Mouse (Mus musculus) forebrain, embryonic 15.5 days (tissue): ENCODE measurements around the gene Serping1. TPM values are rescaled to one million over a fixed set of nuclear protein-coding genes. Genes with fewer than 3 reads are reported as not detected.
A peak's percentile ranks its signal among the peaks of the same experiment; 100 is the strongest.

Experiments
- ATAC-seq: fragments of 200-750 bp; cut with Nextera tagmentation; replicated peaks from 2 replicates; pipeline ENCODE4 v1.8.0; 2017; ENCODE audit warnings: mild to moderate bottlenecking, moderate TSS enrichment, moderate library complexity
- H3K27ac ChIP-seq: fragments of 300-500 bp; sonication (generic); replicated peaks from 2 replicates; pipeline ENCODE4 v1.5.1; 2015; ENCODE audit warnings: mild to moderate bottlenecking, inconsistent platforms
- H3K27me3 ChIP-seq: fragments of 300-500 bp; sonication (generic); 2 replicates; pipeline ENCODE4 v1.6.1; 2015; ENCODE audit warnings: inconsistent platforms
- H3K36me3 ChIP-seq: fragments of 300-500 bp; sonication (generic); 2 replicates; pipeline ENCODE4 v1.6.1; 2015; ENCODE audit warnings: mild to moderate bottlenecking, inconsistent platforms
- H3K4me1 ChIP-seq: fragments of 300-500 bp; sonication (generic); 2 replicates; pipeline ENCODE4 v1.6.1; 2015; ENCODE audit warnings: inconsistent platforms
- H3K4me2 ChIP-seq: fragments of 300-500 bp; sonication (generic); replicated peaks from 2 replicates; pipeline ENCODE4 v1.6.1; 2015; ENCODE audit warnings: mild to moderate bottlenecking, inconsistent platforms
- H3K4me3 ChIP-seq: fragments of 300-500 bp; sonication (generic); 2 replicates; pipeline ENCODE4 v1.5.1; 2015; ENCODE audit warnings: mild to moderate bottlenecking, inconsistent platforms
- H3K9ac ChIP-seq: fragments of 300-500 bp; sonication (generic); replicated peaks from 2 replicates; pipeline ENCODE4 v1.6.1; 2015; ENCODE audit warnings: mild to moderate bottlenecking, inconsistent platforms
- H3K9me3 ChIP-seq: fragments of 300-500 bp; sonication (generic); 2 replicates; pipeline ENCODE4 v1.6.1; 2016; ENCODE audit warnings: inconsistent platforms
- WGBS: fragments of 180-500 bp; shearing (Covaris S2); methylation state at CpG from one replicate; pipeline ENCODE4 v1.1.7; 2015; ENCODE audit warnings: mixed read lengths; 5-methylcytosine and 5-hydroxymethylcytosine counted together
- polyA plus RNA-seq: library from polyadenylated mRNA; unstranded; fragments of >200 nt; fragmentation: Nextera tagmentation; extraction: Ambion mirVana; gene quantifications from 2 replicates; pipeline ENCODE4 v1.2.1, GENCODE M21; 2015

Serping1 gene
- polyA plus RNA-seq, 1 experiment from 2014 or later, result 21.7 TPM

- H3K27me3 ChIP-seq, result no peaks in the 10 kb centered on the region
- H3K27ac ChIP-seq, result peak overlapping the region; percentile 50
- H3K4me2 ChIP-seq, result no peak overlapping the region
- 72% methylated on average over 6 of the region's 6 CpGs for WGBS
- no peak overlapping the region for H3K4me3 ChIP-seq
- peaks cover 10% of the 10 kb centered on the region for H3K4me1 ChIP-seq
- ATAC-seq, result no peak
- no peak overlapping the region for H3K9ac ChIP-seq
- H3K36me3 ChIP-seq, result no peaks in the 10 kb centered on the region
- no peaks in the 10 kb centered on the region for H3K9me3 ChIP-seq
Measured at GRCm38 (mm10) chr2:84775665-84776064, 421 bp upstream of the Serping1 start.

- Histone ChIP-seq H3K9me3 (no peaks in the 10 kb centered on the region), H3K4me3 (peak overlapping the region; percentile 27), H3K27me3 (no peaks in the 10 kb centered on the region), H3K27ac (peak overlapping the region; percentile 73), H3K4me2 (peak overlapping the region; percentile 44), H3K9ac (peak overlapping the region; percentile 31), H3K4me1 (peaks cover 10% of the 10 kb centered on the region), H3K36me3 (no peaks in the 10 kb centered on the region)
- WGBS, result 1% methylated on average over 14 of the region's 15 CpGs
- peak; percentile 86 for ATAC-seq
Measured at GRCm38 (mm10) chr2:84774751-84775150, 493 bp downstream of the Serping1 start.

GRCm38 (mm10) chr2:84773195-84773594 is 2.0 kb downstream of the Serping1 start:
- Histone ChIP-seq H3K4me2 (no peak overlapping the region), H3K9ac (no peak overlapping the region), H3K4me1 (peaks cover 10% of the 10 kb centered on the region), H3K36me3 (no peaks in the 10 kb centered on the region), H3K9me3 (no peaks in the 10 kb centered on the region), H3K27ac (no peak overlapping the region), H3K27me3 (no peaks in the 10 kb centered on the region), H3K4me3 (no peak overlapping the region)
- no peak for ATAC-seq
- 83% methylated on average over 5 of the region's 5 CpGs for WGBS

DNA sequence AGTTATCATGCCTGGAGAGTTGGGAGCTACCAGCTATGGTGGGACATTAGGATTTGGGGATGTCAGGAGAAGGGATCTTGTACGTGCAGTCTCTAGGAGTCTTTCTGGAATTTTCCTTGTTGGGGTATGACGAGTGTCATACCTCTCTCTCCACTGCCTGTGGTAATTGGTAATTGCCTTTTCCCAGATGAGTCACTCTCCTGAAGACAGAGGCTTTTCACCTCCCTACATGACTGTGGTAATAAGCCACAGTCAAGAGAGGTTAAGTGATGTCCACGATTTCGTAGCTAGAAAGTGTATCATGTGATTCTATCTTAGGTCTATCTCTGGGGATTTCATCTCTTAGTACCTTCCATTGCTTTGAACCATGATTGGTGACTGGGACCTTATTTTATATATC is 2.8 kb downstream of the Serping1 start:
- no peaks in the 10 kb centered on the region for H3K27me3 ChIP-seq
- 91% methylated on average over 4 of the region's 4 CpGs for WGBS
- no peaks in the 10 kb centered on the region for H3K36me3 ChIP-seq
- no peak overlapping the region for H3K27ac ChIP-seq
- H3K9me3 ChIP-seq, result no peaks in the 10 kb centered on the region
- no peak overlapping the region for H3K9ac ChIP-seq
- H3K4me1 ChIP-seq, result peaks cover 10% of the 10 kb centered on the region
- no peak overlapping the region for H3K4me2 ChIP-seq
- H3K4me3 ChIP-seq, result no peak overlapping the region
- no peak for ATAC-seq

GRCm38 (mm10) chr2:84770501-84770900 is 4.7 kb downstream of the Serping1 start:
- Histone ChIP-seq H3K4me1 (peaks cover 10% of the 10 kb centered on the region), H3K9me3 (no peaks in the 10 kb centered on the region), H3K4me2 (no peak overlapping the region), H3K4me3 (no peak overlapping the region), H3K36me3 (no peaks in the 10 kb centered on the region; the same call in 1 of the 2 replicates), H3K27ac (no peak overlapping the region), H3K9ac (no peak overlapping the region), H3K27me3 (no peaks in the 10 kb centered on the region)
- ATAC-seq, result no peak
- WGBS, result 80% methylated on average over 6 of the region's 6 CpGs

DNA sequence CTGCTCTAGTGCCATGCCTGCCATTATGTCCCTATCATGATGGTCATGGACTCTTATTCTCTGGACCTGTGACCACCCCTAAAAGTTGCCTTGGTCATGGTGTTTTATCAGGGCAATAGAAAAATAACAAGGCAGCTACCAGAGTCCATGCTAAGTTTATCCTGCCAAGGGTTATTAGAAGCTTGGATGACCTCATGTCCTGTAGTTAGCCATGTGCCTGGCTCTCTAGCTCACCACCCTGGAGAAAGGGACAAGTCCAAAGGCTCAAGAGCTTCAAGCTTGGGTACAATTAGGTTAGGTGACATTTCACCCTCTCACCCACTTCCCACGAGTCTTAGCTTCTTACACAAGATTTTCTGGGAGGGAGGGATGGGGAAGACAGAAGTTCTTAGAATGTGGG is 12.4 kb downstream of the Serping1 start:
- H3K9ac ChIP-seq, result no peak overlapping the region
- H3K27me3 ChIP-seq, result no peaks in the 10 kb centered on the region
- WGBS, result 48% methylated on average over 1 of the region's 1 CpGs
- H3K4me3 ChIP-seq, result no peak overlapping the region
- H3K9me3 ChIP-seq, result no peaks in the 10 kb centered on the region
- no peak overlapping the region for H3K4me2 ChIP-seq
- ATAC-seq, result no peak
- no peaks in the 10 kb centered on the region for H3K4me1 ChIP-seq
- no peaks in the 10 kb centered on the region; the same call in 1 of the 2 replicates for H3K36me3 ChIP-seq
- H3K27ac ChIP-seq, result no peak overlapping the region

DNA sequence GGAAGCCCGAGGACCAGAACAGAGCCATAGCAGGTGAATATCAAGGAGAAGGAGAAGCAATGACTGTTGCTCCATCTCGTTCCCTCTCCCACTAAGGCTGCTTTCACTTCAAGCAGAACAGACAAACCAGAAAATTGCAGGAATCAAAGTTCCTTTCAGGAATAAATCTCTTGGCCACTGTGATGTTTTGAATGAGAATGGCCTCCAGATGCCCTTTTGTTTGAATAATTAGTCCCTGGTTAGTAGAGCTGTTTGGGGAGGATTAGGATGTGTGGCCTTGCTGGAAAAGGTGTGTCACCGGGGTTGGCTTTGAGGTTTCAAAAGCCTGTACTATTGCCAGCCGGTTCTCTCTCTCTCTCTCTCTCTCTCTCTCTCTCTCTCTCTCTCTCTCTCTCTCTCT is 12.9 kb downstream of the Serping1 start:
- ATAC-seq, result no peak
- 23% methylated on average over 4 of the region's 4 CpGs for WGBS

GRCm38 (mm10) chr2:84761840-84762239 is 13.4 kb downstream of the Serping1 start:
- no peak overlapping the region for H3K4me3 ChIP-seq
- H3K4me2 ChIP-seq, result no peak overlapping the region
- no peaks in the 10 kb centered on the region for H3K9me3 ChIP-seq
- H3K4me1 ChIP-seq, result no peaks in the 10 kb centered on the region
- no peak overlapping the region for H3K27ac ChIP-seq
- 91% methylated on average over 1 of the region's 1 CpGs for WGBS
- H3K9ac ChIP-seq, result no peak overlapping the region
- no peaks in the 10 kb centered on the region; the same call in 1 of the 2 replicates for H3K36me3 ChIP-seq
- H3K27me3 ChIP-seq, result no peaks in the 10 kb centered on the region
- no peak for ATAC-seq

More for the DNA sequence above, 12.9 kb downstream of the Serping1 start:
- Histone ChIP-seq H3K4me2 (no peak overlapping the region), H3K36me3 (no peaks in the 10 kb centered on the region; the same call in 1 of the 2 replicates), H3K9me3 (no peaks in the 10 kb centered on the region), H3K9ac (no peak overlapping the region), H3K4me1 (no peaks in the 10 kb centered on the region), H3K27me3 (no peaks in the 10 kb centered on the region), H3K27ac (no peak overlapping the region), H3K4me3 (no peak overlapping the region)

DNA sequence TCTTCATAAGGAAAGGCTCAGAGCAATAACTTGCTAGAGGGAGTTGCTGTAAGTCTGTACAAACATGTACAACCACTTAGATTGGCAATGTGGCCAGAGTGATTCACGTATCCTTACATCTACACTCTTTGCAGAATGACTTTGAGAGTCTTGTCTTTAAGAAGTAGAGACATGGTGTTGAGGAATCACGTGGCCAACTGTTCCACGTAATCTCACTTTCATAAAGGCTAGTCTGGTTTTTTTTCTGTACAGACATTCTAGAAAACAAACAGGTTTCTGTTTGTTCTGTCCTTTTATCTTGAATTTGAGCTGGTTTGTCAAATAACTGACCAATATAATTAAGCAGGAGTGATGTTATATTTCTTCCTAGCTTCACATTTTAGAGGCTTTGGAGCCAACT is 13.9 kb downstream of the Serping1 start:
- H3K27ac ChIP-seq, result no peak overlapping the region
- no peak overlapping the region for H3K4me3 ChIP-seq
- H3K9me3 ChIP-seq, result no peaks in the 10 kb centered on the region
- no peak overlapping the region for H3K4me2 ChIP-seq
- H3K27me3 ChIP-seq, result no peaks in the 10 kb centered on the region
- no peak overlapping the region for H3K9ac ChIP-seq
- no peaks in the 10 kb centered on the region; the same call in 1 of the 2 replicates for H3K36me3 ChIP-seq
- H3K4me1 ChIP-seq, result no peaks in the 10 kb centered on the region
- no peak for ATAC-seq
- WGBS, result 83% methylated on average over 3 of the region's 3 CpGs

GRCm38 (mm10) chr2:84760777-84761176 is 14.5 kb downstream of the Serping1 start:
- WGBS, result 74% methylated on average over 8 of the region's 8 CpGs
- ATAC-seq, result no peak
- Histone ChIP-seq H3K9ac (no peak overlapping the region), H3K36me3 (no peaks in the 10 kb centered on the region), H3K27me3 (no peaks in the 10 kb centered on the region), H3K4me2 (no peak overlapping the region), H3K4me3 (no peak overlapping the region), H3K27ac (no peak overlapping the region), H3K4me1 (no peaks in the 10 kb centered on the region), H3K9me3 (no peaks in the 10 kb centered on the region)

- H3K9me3 ChIP-seq, result no peaks in the 10 kb centered on the region
- peak; percentile 64 for ATAC-seq
- H3K4me1 ChIP-seq, result no peaks in the 10 kb centered on the region
- H3K27me3 ChIP-seq, result no peaks in the 10 kb centered on the region
- H3K4me2 ChIP-seq, result no peak overlapping the region
- H3K36me3 ChIP-seq, result no peaks in the 10 kb centered on the region
- H3K4me3 ChIP-seq, result no peak overlapping the region
- no peak overlapping the region for H3K27ac ChIP-seq
- no peak overlapping the region for H3K9ac ChIP-seq
- WGBS, result 0% methylated on average over 2 of the region's 2 CpGs
Measured at GRCm38 (mm10) chr2:84758542-84759127, 16.6 kb downstream of the Serping1 start.

- WGBS, result 61% methylated on average over 7 of the region's 7 CpGs
- no peaks in the 10 kb centered on the region for H3K9me3 ChIP-seq
- ATAC-seq, result no peak
Measured at GRCm38 (mm10) chr2:84757026-84757682, 18.1 kb downstream of the Serping1 start.

GRCm38 (mm10) chr2:84756245-84756644 is 19.0 kb downstream of the Serping1 start:
- WGBS, result 84% methylated on average over 5 of the region's 5 CpGs
- H3K4me3 ChIP-seq, result no peak overlapping the region
- H3K9ac ChIP-seq, result no peak overlapping the region
- H3K4me1 ChIP-seq, result no peaks in the 10 kb centered on the region
- H3K36me3 ChIP-seq, result no peaks in the 10 kb centered on the region
- H3K27me3 ChIP-seq, result no peaks in the 10 kb centered on the region
- no peaks in the 10 kb centered on the region for H3K9me3 ChIP-seq
- no peak for ATAC-seq
- no peak overlapping the region for H3K4me2 ChIP-seq
- H3K27ac ChIP-seq, result no peak overlapping the region

More at GRCm38 (mm10) chr2:84757026-84757682, 18.1 kb downstream of the Serping1 start:
- H3K27me3 ChIP-seq, result no peaks in the 10 kb centered on the region
- no peak overlapping the region for H3K9ac ChIP-seq
- no peaks in the 10 kb centered on the region for H3K36me3 ChIP-seq
- no peak overlapping the region for H3K4me2 ChIP-seq
- H3K4me1 ChIP-seq, result no peaks in the 10 kb centered on the region
- no peak overlapping the region for H3K4me3 ChIP-seq
- no peak overlapping the region for H3K27ac ChIP-seq
